Mouse (Mus musculus) hindbrain, embryonic 14.5 days (tissue): ENCODE data around the gene Igfn1. TPM values are rescaled to one million over a fixed set of nuclear protein-coding genes. Genes with fewer than 3 reads are reported as not detected.
A peak's percentile ranks its signal among the peaks of the same experiment; 100 is the strongest.

Experiments
- ATAC-seq: fragments of 200-750 bp; cut with Nextera tagmentation; 2 replicates; pipeline ENCODE4 v1.8.0; 2017; ENCODE audit warnings: moderate number of reproducible peaks, mild to moderate bottlenecking, moderate TSS enrichment, moderate library complexity; ENCODE audit not compliant: low FRiP score
- DNase-seq: peaks from one replicate; pipeline ENCODE4 v3.0.0-alpha.2; 2015; ENCODE audit warnings: low spot score
- H3K27ac ChIP-seq: fragments of 300-500 bp; sonication (generic); 2 replicates; pipeline ENCODE4 v1.5.1; 2014; ENCODE audit warnings: mild to moderate bottlenecking, moderate library complexity
- H3K27me3 ChIP-seq: fragments of 300-500 bp; sonication (generic); 2 replicates; pipeline ENCODE4 v1.6.1; 2014; ENCODE audit warnings: mild to moderate bottlenecking, low read length, mixed read lengths; ENCODE audit not compliant: control insufficient read depth, insufficient read depth
- H3K36me3 ChIP-seq: fragments of 300-500 bp; sonication (generic); replicated peaks from 2 replicates; pipeline ENCODE4 v1.6.1; 2014; ENCODE audit not compliant: control insufficient read depth, insufficient read depth
- H3K4me1 ChIP-seq: fragments of 300-500 bp; sonication (generic); replicated peaks from 2 replicates; pipeline ENCODE4 v1.6.1; 2014; ENCODE audit warnings: antibody characterized with exemption, low read length, mixed read lengths; ENCODE audit not compliant: control insufficient read depth, insufficient read depth
- H3K4me2 ChIP-seq: fragments of 300-500 bp; sonication (generic); replicated peaks from 2 replicates; pipeline ENCODE4 v1.6.1; 2014; ENCODE audit warnings: mild to moderate bottlenecking, moderate library complexity
- H3K4me3 ChIP-seq: fragments of 300-500 bp; sonication (generic); replicated peaks from 2 replicates; pipeline ENCODE4 v1.5.1; 2014; ENCODE audit warnings: mild to moderate bottlenecking, low read length
- H3K9ac ChIP-seq: fragments of 300-500 bp; sonication (generic); 2 replicates; pipeline ENCODE4 v1.6.1; 2014
- H3K9me3 ChIP-seq: fragments of 300-500 bp; sonication (generic); 2 replicates; pipeline ENCODE4 v1.6.1; 2016; ENCODE audit warnings: low read length; ENCODE audit not compliant: control insufficient read depth
- WGBS: fragments of 180-500 bp; shearing (Covaris S2); extraction: QIAGEN DNeasy Blood & Tissue Kit; methylation state at CpG from one replicate; pipeline ENCODE4 v1.1.7; 2014; 5-methylcytosine and 5-hydroxymethylcytosine counted together
- polyA plus RNA-seq: library from polyadenylated mRNA; unstranded; fragments of >200 nt; fragmentation: Nextera tagmentation; extraction: Ambion mirVana; gene quantifications from 2 replicates; pipeline ENCODE4 v1.2.1, GENCODE M21; 2014

The Igfn1 gene
- polyA plus RNA-seq, 1 experiment from 2014 or later = not detected

- Histone ChIP-seq H3K9me3 (no peaks in the 10 kb centered on the region), H3K27me3 (no peaks in the 10 kb centered on the region), H3K9ac (no peak overlapping the region), H3K4me1 (peaks cover 5% of the 10 kb centered on the region; the same call in 1 of the 2 replicates), H3K4me2 (no peak overlapping the region), H3K27ac (no peak overlapping the region), H3K36me3 (no peaks in the 10 kb centered on the region), H3K4me3 (no peak overlapping the region)
- WGBS = 35% methylated on average over 4 of the region's 4 CpGs
- DNase-seq (peak; percentile 28), ATAC-seq (peak; percentile 35; the same call in 1 of the 2 replicates)
Observed at GRCm38 (mm10) chr1:136040874-136041273, 34.7 kb upstream of the Igfn1 start.

GRCm38 (mm10) chr1:136040452-136040851, 34.3 kb upstream of the Igfn1 start:
- Histone ChIP-seq H3K27me3 (no peaks in the 10 kb centered on the region), H3K36me3 (0 out of 2 replicates have a peak, but pooled peaks cover 3% of the 10 kb centered on the region), H3K4me2 (no peak overlapping the region), H3K27ac (no peak overlapping the region), H3K4me1 (peaks cover 5% of the 10 kb centered on the region; the same call in 1 of the 2 replicates), H3K9me3 (no peaks in the 10 kb centered on the region), H3K9ac (no peak overlapping the region), H3K4me3 (no peak overlapping the region)
- no peak for DNase-seq
- WGBS = 27% methylated on average over 11 of the region's 11 CpGs
- 0 out of 2 replicates have a peak, but pooled peaks have one; percentile 26 for ATAC-seq

- H3K4me1 ChIP-seq = peaks cover 5% of the 10 kb centered on the region; the same call in 1 of the 2 replicates
- ATAC-seq (no peak), DNase-seq (no peak)
- H3K27me3 ChIP-seq = no peaks in the 10 kb centered on the region
- H3K27ac ChIP-seq = no peak overlapping the region
- H3K36me3 ChIP-seq = peaks cover 18% of the 10 kb centered on the region
- WGBS = 74% methylated on average over 5 of the region's 5 CpGs
- no peak overlapping the region for H3K4me2 ChIP-seq
- no peaks in the 10 kb centered on the region for H3K9me3 ChIP-seq
- no peak overlapping the region for H3K9ac ChIP-seq
- no peak overlapping the region for H3K4me3 ChIP-seq
Observed at GRCm38 (mm10) chr1:136038746-136039538, 32.8 kb upstream of the Igfn1 start.

GRCm38 (mm10) chr1:136032961-136033360, 26.8 kb upstream of the Igfn1 start:
- no peaks in the 10 kb centered on the region for H3K9me3 ChIP-seq
- ATAC-seq (no peak), DNase-seq (no peak)
- H3K4me1 ChIP-seq = no peaks in the 10 kb centered on the region
- no peak overlapping the region for H3K4me3 ChIP-seq
- WGBS = 70% methylated on average over 7 of the region's 7 CpGs
- H3K4me2 ChIP-seq = no peak overlapping the region
- H3K27ac ChIP-seq = no peak overlapping the region
- no peaks in the 10 kb centered on the region for H3K27me3 ChIP-seq
- H3K36me3 ChIP-seq = peaks cover 76% of the 10 kb centered on the region
- H3K9ac ChIP-seq = no peak overlapping the region

GRCm38 (mm10) chr1:136031697-136032096, 25.6 kb upstream of the Igfn1 start:
- no peak overlapping the region for H3K27ac ChIP-seq
- H3K36me3 ChIP-seq = peaks cover 89% of the 10 kb centered on the region
- H3K9ac ChIP-seq = no peak overlapping the region
- 82% methylated on average over 6 of the region's 8 CpGs for WGBS
- ATAC-seq (no peak), DNase-seq (no peak)
- H3K27me3 ChIP-seq = no peaks in the 10 kb centered on the region
- no peak overlapping the region for H3K4me2 ChIP-seq
- H3K4me1 ChIP-seq = no peaks in the 10 kb centered on the region
- no peak overlapping the region for H3K4me3 ChIP-seq
- no peaks in the 10 kb centered on the region for H3K9me3 ChIP-seq

- WGBS = 64% methylated on average over 7 of the region's 7 CpGs
- Histone ChIP-seq H3K27me3 (no peaks in the 10 kb centered on the region), H3K36me3 (peaks cover 98% of the 10 kb centered on the region), H3K9me3 (no peaks in the 10 kb centered on the region), H3K4me1 (no peaks in the 10 kb centered on the region), H3K27ac (no peak overlapping the region), H3K4me3 (no peak overlapping the region), H3K9ac (no peak overlapping the region), H3K4me2 (no peak overlapping the region)
- ATAC-seq (no peak), DNase-seq (no peak)
Observed at GRCm38 (mm10) chr1:136030201-136030600, 24.1 kb upstream of the Igfn1 start.

GRCm38 (mm10) chr1:136018390-136019189, 12.4 kb upstream of the Igfn1 start:
- ATAC-seq (peak; percentile 31), DNase-seq (peak; percentile 34)
- Histone ChIP-seq H3K27ac (peak overlapping the region; percentile 78), H3K9ac (peak overlapping the region; percentile 89), H3K4me2 (peak overlapping the region; percentile 87), H3K36me3 (peaks cover 29% of the 10 kb centered on the region), H3K27me3 (no peaks in the 10 kb centered on the region), H3K4me1 (peaks cover 15% of the 10 kb centered on the region), H3K9me3 (no peaks in the 10 kb centered on the region), H3K4me3 (peak overlapping the region; percentile 83)
- WGBS = 4% methylated on average over 24 of the region's 24 CpGs

- H3K27me3 ChIP-seq = no peaks in the 10 kb centered on the region
- peaks cover 22% of the 10 kb centered on the region for H3K36me3 ChIP-seq
- peaks cover 15% of the 10 kb centered on the region for H3K4me1 ChIP-seq
- DNase-seq = peak; percentile 97
- peak overlapping the region; percentile 89 for H3K9ac ChIP-seq
- peak overlapping the region; percentile 83 for H3K4me3 ChIP-seq
- H3K4me2 ChIP-seq = peak overlapping the region; percentile 87
- WGBS = 0% methylated on average over 22 of the region's 22 CpGs
- H3K9me3 ChIP-seq = no peaks in the 10 kb centered on the region
- peak overlapping the region; percentile 78 for H3K27ac ChIP-seq
- ATAC-seq = peak; percentile 99
Observed at GRCm38 (mm10) chr1:136017907-136018313, 11.8 kb upstream of the Igfn1 start.

GRCm38 (mm10) chr1:136017307-136017706, 11.2 kb upstream of the Igfn1 start:
- H3K9ac ChIP-seq = no peak overlapping the region
- H3K4me2 ChIP-seq = no peak overlapping the region
- no peaks in the 10 kb centered on the region for H3K9me3 ChIP-seq
- peak overlapping the region; percentile 60 for H3K27ac ChIP-seq
- DNase-seq = peak; percentile 24
- H3K36me3 ChIP-seq = peaks cover 16% of the 10 kb centered on the region; the same call in 1 of the 2 replicates
- H3K4me3 ChIP-seq = no peak overlapping the region
- H3K4me1 ChIP-seq = peaks cover 15% of the 10 kb centered on the region
- 79% methylated on average over 2 of the region's 2 CpGs for WGBS
- H3K27me3 ChIP-seq = no peaks in the 10 kb centered on the region
- no peak for ATAC-seq
